Mouse (Mus musculus) adrenal gland, adult 18-20 months (tissue): Measurements from ENCODE around the gene Git2. TPM values are rescaled to one million over a fixed set of nuclear protein-coding genes. Genes with fewer than 3 reads are reported as not detected.

Source experiments
- DNase-seq, 2 experiments: peaks; one replicate each; pipeline ENCODE4 v3.0.0; 2021 to 2022; ENCODE audit warnings: low spot score in 2 of 2
- total RNA-seq, 2 experiments: library from RNA; stranded (reverse); gene quantifications; 1 replicate in 1 of 2; 2 replicates in 1 of 2; pipeline ENCODE4 v1.2.3; 2021

The Git2 gene
- total RNA-seq, 2 experiments from 2014 or later: 33.8 to 36.8 TPM

GRCm38 (mm10) chr5:114767185-114767584, 8.1 kb downstream of the Git2 start:
- no peak for DNase-seq

GRCm38 (mm10) chr5:114766686-114767085, 8.6 kb downstream of the Git2 start:
- DNase-seq: no peak

- peak in 1 of 2 experiments; percentile 40 for DNase-seq
These were observed 10.2 kb downstream of the Git2 start for GRCm38 (mm10) chr5:114764812-114765735.

- no peak for DNase-seq
These were observed 13.3 kb downstream of the Git2 start for GRCm38 (mm10) chr5:114761980-114762379.

- no peak for DNase-seq
These were observed 15.7 kb downstream of the Git2 start for GRCm38 (mm10) chr5:114759536-114760090.

GRCm38 (mm10) chr5:114753384-114753783, 21.9 kb downstream of the Git2 start:
- DNase-seq: no peak

GRCm38 (mm10) chr5:114752397-114752796, 22.9 kb downstream of the Git2 start:
- no peak for DNase-seq

GRCm38 (mm10) chr5:114750325-114750724, 25.0 kb downstream of the Git2 start:
- no peak for DNase-seq

GRCm38 (mm10) chr5:114747521-114747920, 27.8 kb downstream of the Git2 start:
- DNase-seq: no peak

- no peak for DNase-seq
These were observed 28.4 kb downstream of the Git2 start for GRCm38 (mm10) chr5:114746886-114747285.

- no peak for DNase-seq
These were observed 29.7 kb downstream of the Git2 start for GRCm38 (mm10) chr5:114745581-114745980.

- DNase-seq: no peak
These were observed 31.6 kb downstream of the Git2 start for GRCm38 (mm10) chr5:114743697-114744090.

GRCm38 (mm10) chr5:114742998-114743696, 32.2 kb downstream of the Git2 start:
- DNase-seq: no peak

- DNase-seq: no peak
These were observed 32.7 kb downstream of the Git2 start for GRCm38 (mm10) chr5:114742572-114742971.

- no peak for DNase-seq
These were observed 34.7 kb downstream of the Git2 start for GRCm38 (mm10) chr5:114740595-114740994.

GRCm38 (mm10) chr5:114738707-114739241, 36.5 kb downstream of the Git2 start:
- DNase-seq: no peak

- DNase-seq: no peak
These were observed 38.0 kb downstream of the Git2 start for GRCm38 (mm10) chr5:114737090-114737887.

GRCm38 (mm10) chr5:114733606-114734005, 41.7 kb downstream of the Git2 start:
- peak in 1 of 2 experiments; percentile 26 for DNase-seq

- DNase-seq: no peak
These were observed 43.3 kb downstream of the Git2 start for GRCm38 (mm10) chr5:114731969-114732368.

- DNase-seq: no peak
These were observed 43.8 kb downstream of the Git2 start for GRCm38 (mm10) chr5:114731498-114731897.

- DNase-seq: no peak
These were observed 45.2 kb downstream of the Git2 start for GRCm38 (mm10) chr5:114730129-114730528.
